Mouse (Mus musculus): ENCODE results near the gene Tcf7l1.

Tcf7l1 gene

DNA sequence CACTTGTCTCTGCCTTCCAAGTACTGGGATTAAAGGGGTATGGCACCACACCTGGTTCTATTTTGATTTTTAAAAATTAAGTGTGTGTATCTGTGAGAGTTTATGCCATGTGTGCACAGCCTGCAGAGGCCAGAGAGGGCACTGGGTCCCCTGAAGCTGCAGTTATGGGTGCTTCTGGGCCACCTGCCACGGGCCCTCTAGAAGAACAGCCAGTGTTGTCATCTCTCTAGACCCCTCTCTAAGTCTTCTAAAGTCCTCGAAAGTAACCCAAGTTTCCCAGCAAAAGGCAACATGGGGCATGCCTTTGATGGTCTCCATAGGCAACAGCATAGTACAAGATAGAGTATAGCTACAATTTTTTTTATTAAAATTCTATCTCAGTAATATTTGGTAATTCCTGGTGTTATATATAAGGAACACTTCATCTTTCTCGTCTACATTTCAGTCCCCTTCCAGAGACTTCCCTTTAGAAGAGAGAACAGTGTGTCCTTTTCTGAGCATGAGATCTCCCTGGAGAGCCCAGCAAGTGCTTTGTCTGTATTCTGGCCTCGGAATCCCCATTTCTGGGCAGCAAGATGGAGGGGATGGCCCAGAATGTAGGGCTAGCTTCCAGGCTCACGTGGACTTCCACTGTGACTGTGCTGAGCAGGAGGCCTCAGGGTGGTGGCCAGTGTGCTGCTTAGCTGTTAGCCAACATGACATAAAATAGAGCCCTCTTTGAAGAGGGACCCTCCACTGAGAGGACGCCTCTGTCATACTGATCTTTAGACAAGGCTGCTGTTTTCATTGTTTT lies 195.8 kb downstream of the Tcf7l1 start:
- DNase-seq (ENCODE audit: low read depth, low spot score): no peak

DNA sequence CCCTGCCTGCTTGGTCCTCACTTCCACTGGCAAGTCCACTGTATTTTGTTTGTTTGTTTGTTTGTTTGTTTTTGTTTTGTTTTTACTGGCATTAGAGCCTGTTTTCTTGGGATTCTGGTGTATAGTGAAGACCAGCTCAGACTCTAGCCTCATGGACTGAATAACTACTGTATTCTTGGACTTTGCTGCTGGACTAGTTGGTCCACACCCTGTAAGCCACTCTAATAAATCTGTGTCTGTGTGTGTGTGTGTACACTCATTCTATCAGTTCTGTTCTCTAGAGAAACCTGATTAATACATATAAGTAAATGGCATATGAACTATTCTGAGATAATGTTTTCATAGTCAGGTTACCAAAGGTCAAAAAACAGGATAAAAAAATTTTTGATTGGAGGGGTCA lies 198.9 kb downstream of the Tcf7l1 start:
- no peak for DNase-seq (ENCODE audit: low read depth, low spot score)

DNA sequence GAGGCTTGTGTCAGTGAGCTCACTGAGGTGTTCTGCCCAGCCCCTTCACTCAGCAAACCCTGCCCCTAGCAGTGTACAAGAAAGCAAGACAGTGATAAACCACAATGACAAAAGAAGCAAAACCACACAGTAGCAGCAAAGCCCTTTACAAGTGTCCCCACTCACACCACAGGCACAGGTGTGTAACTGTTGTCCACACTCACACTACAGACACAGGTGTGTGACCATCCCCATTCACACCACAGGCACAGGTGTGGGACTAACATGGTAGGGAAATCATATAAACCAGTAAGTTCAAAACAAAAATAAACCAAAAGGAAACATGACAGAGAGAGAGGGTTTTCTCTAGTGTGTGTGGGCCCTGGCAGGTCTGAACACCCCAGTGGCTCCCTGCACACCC lies 200.7 kb downstream of the Tcf7l1 start:
- DNase-seq (ENCODE audit: low read depth, low spot score): no peak

DNA sequence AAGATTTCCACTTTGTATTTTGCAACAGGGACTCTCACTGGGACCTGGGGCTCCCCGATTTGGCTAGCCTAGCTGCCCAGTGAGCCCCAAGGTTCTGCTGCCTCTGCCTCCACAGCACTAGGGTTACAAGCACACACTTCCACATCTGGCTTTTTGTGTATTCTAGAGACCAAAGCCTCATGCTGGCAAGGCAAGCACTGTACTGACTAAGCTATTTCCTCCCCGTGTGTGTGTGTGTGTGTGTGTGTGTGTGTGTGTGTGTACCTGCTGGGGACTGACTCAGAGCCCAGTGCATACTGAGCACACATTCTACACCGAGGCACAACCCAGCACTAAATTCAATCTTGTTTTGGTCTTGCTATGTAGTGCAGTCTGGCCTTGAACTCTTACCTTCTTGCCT lies 202.4 kb downstream of the Tcf7l1 start:
- no peak for DNase-seq (ENCODE audit: low read depth, low spot score)

DNA sequence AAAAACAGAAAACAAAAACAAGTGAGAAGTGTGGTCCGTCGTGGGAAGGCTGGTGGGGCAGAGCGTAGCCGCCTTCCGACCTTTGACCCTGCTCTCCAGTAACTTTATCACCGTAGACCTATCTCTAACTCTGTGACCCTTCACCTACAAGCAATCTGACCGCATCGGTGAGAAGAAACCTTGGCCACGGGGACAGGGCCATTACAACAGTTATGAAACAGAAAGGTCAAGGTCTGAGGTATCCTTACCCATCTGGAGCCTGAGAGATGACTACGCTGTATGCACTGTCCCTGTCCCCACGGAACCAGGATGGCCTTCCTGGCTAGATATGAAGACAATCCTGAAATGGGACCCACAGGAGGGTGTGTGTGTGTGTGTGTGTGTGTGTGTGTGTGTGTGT lies 204.9 kb downstream of the Tcf7l1 start:
- no peak for DNase-seq (ENCODE audit: low read depth, low spot score)

DNA sequence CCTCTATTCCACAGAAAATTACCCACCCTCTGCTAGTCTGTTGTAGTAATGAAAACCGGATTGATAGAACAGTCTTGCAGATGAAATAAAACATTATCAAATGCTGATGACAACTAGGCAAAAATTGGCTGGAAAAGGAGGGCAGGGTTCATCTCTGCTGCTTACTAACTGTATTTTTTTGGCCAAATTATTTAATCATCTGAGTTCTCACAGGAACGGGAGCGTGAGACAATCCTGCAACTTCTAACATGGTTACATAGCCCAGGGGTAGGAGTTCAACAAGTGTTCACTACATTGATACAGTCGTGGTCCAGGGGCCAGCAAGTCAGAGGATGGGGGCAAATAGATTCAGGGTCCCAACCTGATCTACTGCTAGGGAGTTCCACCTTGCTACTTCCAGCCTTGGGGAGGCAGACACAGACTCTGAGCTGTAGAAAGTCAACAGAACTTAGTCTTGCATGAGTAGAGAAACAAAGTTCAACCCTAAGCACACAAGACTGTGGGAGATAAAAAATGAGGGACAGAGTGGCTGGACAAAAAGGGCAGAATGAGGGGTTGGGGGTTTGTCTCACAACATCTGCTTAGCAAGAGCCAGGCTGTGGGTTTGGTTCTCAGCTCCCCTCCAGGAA lies 205.7 kb downstream of the Tcf7l1 start:
- DNase-seq (ENCODE audit: low read depth, low spot score): no peak

DNA sequence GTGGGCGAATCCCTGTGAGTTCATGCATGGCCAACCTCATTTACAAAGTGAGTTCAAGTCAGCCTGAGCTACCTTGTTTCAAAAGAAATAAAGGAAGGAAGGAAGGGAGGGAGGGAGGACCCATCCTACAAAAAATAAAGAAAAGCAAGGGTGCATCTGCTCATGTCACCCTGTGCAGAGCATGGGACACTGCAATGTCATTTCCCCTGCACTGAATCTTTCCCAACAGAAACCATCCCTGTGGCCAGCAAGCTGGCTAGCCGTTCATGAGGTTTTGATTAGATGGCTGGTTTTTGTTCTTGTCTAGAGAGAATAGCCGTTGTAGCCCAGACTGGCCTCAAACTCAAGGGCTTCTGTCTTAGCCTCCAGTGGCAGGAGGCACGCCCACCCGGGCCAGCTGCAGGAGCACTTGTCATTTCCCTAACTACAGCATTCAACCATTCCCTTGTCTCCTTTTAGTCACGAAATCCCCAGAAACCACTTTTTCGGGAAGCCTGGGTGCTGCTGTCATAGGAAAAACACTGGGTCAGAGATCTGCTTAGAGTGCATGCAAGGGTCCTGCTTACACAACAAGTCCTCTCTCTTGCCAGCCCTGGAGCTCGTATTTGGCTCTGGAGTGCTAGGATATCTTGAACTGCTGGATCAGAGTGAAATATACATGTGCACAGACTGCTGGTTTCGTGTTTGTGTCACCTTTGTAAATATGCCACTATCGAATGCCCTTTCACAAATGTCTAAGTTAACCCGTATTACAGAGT lies 207.2 kb downstream of the Tcf7l1 start:
- no peak for DNase-seq (ENCODE audit: low read depth, low spot score)
